Mouse (Mus musculus) C2C12 (cell line): ENCODE results near the gene Kcnf1. TPM values are rescaled to one million over a fixed set of nuclear protein-coding genes. Genes with fewer than 3 reads are reported as not detected.

Experiments used
- H3K27me3 ChIP-seq: one replicate; pipeline ENCODE4 v1.6.1; 2011; ENCODE audit not compliant: control insufficient read depth, insufficient read depth, insufficient read length
- H3K36me3 ChIP-seq: one replicate; pipeline ENCODE4 v1.6.1; 2011; ENCODE audit not compliant: control insufficient read depth, insufficient read depth
- H3K4me3 ChIP-seq: one replicate; pipeline ENCODE4 v1.5.1; 2011; ENCODE audit warnings: mild to moderate bottlenecking, control low read depth; ENCODE audit not compliant: poor library complexity, insufficient read depth, severe bottlenecking
- H3K79me2 ChIP-seq: one replicate; pipeline ENCODE4 v1.6.1; 2011; ENCODE audit not compliant: control insufficient read depth, insufficient read depth
- H3K79me3 ChIP-seq: one replicate; pipeline ENCODE4 v1.6.1; 2011; ENCODE audit warnings: low read depth, control low read depth
- H3ac ChIP-seq: one replicate; pipeline ENCODE3; 2011; ENCODE audit warnings: low read depth; ENCODE audit not compliant: control insufficient read depth, insufficient read length
- CEBPB ChIP-seq: IDR thresholded peaks from one replicate; pipeline ENCODE4 v1.6.1; 2011; ENCODE audit warnings: low read depth, mild to moderate bottlenecking, control low read depth, moderate library complexity
- CTCF ChIP-seq: IDR thresholded peaks from one replicate; pipeline ENCODE4 v1.5.1; 2011; ENCODE audit not compliant: control insufficient read depth, insufficient read depth, insufficient read length
- FOSL1 ChIP-seq: IDR thresholded peaks from one replicate; pipeline ENCODE4 v1.8.0; 2011; ENCODE audit warnings: mild to moderate bottlenecking, low read length; ENCODE audit not compliant: poor library complexity, insufficient read depth, severe bottlenecking
- MAX ChIP-seq: IDR thresholded peaks from one replicate; pipeline ENCODE4 v1.6.1; 2011; ENCODE audit warnings: mild to moderate bottlenecking, control low read depth
- MYOD1 ChIP-seq: IDR thresholded peaks from one replicate; pipeline ENCODE4 v1.6.1; 2011; ENCODE audit warnings: low read depth; ENCODE audit not compliant: control insufficient read depth, insufficient read length
- MYOG ChIP-seq: IDR thresholded peaks from one replicate; pipeline ENCODE4 v1.6.1; 2011; ENCODE audit not compliant: control insufficient read depth, insufficient read length; ENCODE audit errors: extremely low read depth
- USF1 ChIP-seq: IDR thresholded peaks from one replicate; pipeline ENCODE4 v1.6.1; 2011; ENCODE audit warnings: low read depth, mild to moderate bottlenecking, control low read depth, moderate library complexity
- polyA plus RNA-seq: library from polyadenylated mRNA; unstranded; fragments of >200 nt; fragmentation: generic; extraction: Trizol; gene quantifications from one replicate; pipeline ENCODE4 v1.2.1, GENCODE M21; 2012; ENCODE audit warnings: missing spikeins

The Kcnf1 gene
- polyA plus RNA-seq, 1 experiment, result 7.8 TPM

DNA sequence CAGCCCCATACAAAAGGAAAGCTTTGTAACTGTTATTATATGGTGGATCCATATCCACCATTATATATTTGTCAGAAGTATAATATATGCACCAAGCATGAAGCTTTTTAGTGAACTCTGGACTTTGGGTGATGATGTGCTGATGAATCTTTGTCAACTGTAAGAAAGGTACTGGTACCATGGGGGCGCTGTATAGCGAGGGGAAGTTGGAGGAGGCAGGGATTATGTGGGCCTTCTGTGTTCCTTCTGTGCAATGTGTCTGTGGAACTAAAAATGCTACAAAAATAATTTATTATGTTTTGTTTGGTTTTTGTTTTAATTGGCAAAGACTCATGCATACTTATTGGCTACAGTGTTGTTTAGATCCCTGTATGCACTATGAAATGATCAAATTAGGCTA is 16.2 kb upstream of the Kcnf1 start:
- Histone ChIP-seq H3K27me3 (no peaks in the 10 kb centered on the region), H3K36me3 (no peaks in the 10 kb centered on the region), H3K4me3 (no peak overlapping the region), H3ac (no peak overlapping the region), H3K79me3 (no peaks in the 10 kb centered on the region), H3K79me2 (no peaks in the 10 kb centered on the region)
- TF ChIP-seq MYOG (no peak), CEBPB (no peak), CTCF (no peak), FOSL1 (no peak), MYOD1 (no peak), USF1 (no peak), MAX (no peak)

GRCm38 (mm10) chr12:17184303-17184775 is 7.7 kb upstream of the Kcnf1 start:
- Histone ChIP-seq H3K36me3 (no peaks in the 10 kb centered on the region), H3K27me3 (no peaks in the 10 kb centered on the region), H3K4me3 (no peak overlapping the region), H3K79me2 (no peaks in the 10 kb centered on the region), H3K79me3 (no peaks in the 10 kb centered on the region), H3ac (no peak overlapping the region)
- TF ChIP-seq MYOD1, result no peak
- no peak for TF ChIP-seq MAX
- no peak for TF ChIP-seq USF1
- no peak for TF ChIP-seq CEBPB
- no peak for TF ChIP-seq CTCF
- TF ChIP-seq MYOG, result no peak

GRCm38 (mm10) chr12:17183788-17184187 is 7.1 kb upstream of the Kcnf1 start:
- no peak overlapping the region for H3K4me3 ChIP-seq
- no peak overlapping the region for H3ac ChIP-seq
- TF ChIP-seq FOSL1 (no peak), MAX (no peak), CTCF (no peak), MYOD1 (no peak), CEBPB (no peak), USF1 (no peak)
- H3K79me2 ChIP-seq, result no peaks in the 10 kb centered on the region
- H3K27me3 ChIP-seq, result no peaks in the 10 kb centered on the region
- no peaks in the 10 kb centered on the region for H3K79me3 ChIP-seq
- no peaks in the 10 kb centered on the region for H3K36me3 ChIP-seq

DNA sequence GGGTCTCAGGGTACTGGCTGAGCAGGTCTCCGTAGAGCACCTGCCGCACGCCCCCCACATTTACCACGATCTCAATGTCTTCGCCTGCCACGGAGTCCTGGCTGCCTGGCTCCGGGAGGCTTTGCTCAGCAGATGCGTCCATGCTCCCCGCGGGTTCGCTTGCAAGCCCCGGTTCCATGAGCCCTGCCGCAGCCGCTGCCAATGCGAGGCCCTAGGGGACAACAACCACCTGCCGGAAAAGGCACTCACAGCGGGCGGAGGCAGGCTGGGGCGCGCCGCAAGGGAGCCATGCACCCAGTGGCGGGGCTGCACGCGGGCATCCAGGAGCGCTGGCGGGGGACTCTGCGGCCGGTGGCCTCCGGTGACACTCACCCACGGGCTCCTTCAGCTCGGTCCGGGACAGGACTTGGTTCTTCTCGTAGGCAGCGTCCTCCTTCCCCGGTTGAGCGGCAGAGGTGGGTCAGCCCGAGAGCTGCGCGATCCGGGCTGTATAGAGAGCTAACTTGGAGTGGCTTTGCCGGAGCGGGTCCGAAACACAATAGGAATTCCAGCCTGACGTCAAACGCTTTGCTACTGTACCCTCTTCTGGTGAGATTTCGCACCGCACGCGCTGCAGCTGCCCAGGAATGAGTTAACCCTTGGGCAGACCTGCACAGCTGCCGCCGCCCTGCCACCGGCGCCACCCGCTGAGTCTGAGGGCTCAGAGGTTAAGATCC is 489 bp downstream of the Kcnf1 start:
- TF ChIP-seq MYOG (no peak), CTCF (peak; percentile 57), USF1 (no peak), FOSL1 (no peak)
- Histone ChIP-seq H3ac (peak overlapping the region; percentile 92), H3K36me3 (no peaks in the 10 kb centered on the region), H3K79me3 (peaks cover 14% of the 10 kb centered on the region), H3K27me3 (no peaks in the 10 kb centered on the region), H3K79me2 (peaks cover 36% of the 10 kb centered on the region), H3K4me3 (peak overlapping the region; percentile 25)

GRCm38 (mm10) chr12:17175531-17175951 is 1.1 kb downstream of the Kcnf1 start:
- H3K27me3 ChIP-seq, result no peaks in the 10 kb centered on the region
- H3K36me3 ChIP-seq, result no peaks in the 10 kb centered on the region
- H3K79me3 ChIP-seq, result peaks cover 14% of the 10 kb centered on the region
- peaks cover 36% of the 10 kb centered on the region for H3K79me2 ChIP-seq
- peak overlapping the region; percentile 92 for H3ac ChIP-seq
- TF ChIP-seq MAX (no peak), USF1 (no peak), MYOD1 (no peak), MYOG (no peak), FOSL1 (no peak), CEBPB (no peak), CTCF (no peak)
- peak overlapping the region; percentile 25 for H3K4me3 ChIP-seq

DNA sequence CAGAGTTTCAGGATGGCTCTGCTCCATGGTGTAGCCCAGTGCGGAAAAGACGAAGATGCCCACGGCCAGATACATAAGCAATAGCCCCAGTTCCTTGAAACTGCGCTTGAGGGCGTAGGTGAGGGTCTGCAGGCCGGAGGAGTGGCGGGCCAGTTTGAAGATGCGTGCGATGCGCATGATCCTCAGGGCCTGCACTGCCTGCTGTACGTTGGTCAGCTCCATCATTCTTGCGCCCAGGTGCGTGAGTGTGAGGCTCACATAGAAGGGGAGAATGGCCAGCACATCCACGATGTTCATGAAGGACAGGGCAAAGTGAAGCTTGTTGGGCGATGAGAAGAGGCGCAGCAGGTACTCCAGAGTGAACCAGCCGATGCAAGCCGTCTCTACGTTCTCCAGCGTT is 1.6 kb downstream of the Kcnf1 start:
- TF ChIP-seq MAX (no peak), USF1 (no peak), CEBPB (no peak), FOSL1 (no peak), MYOG (no peak), CTCF (no peak), MYOD1 (no peak)
- H3K79me3 ChIP-seq, result peaks cover 14% of the 10 kb centered on the region
- H3ac ChIP-seq, result no peak overlapping the region
- no peaks in the 10 kb centered on the region for H3K27me3 ChIP-seq
- H3K36me3 ChIP-seq, result no peaks in the 10 kb centered on the region
- no peak overlapping the region for H3K4me3 ChIP-seq
- H3K79me2 ChIP-seq, result peaks cover 36% of the 10 kb centered on the region
